Mouse (Mus musculus) spleen, adult 2 months (tissue): Measurements from ENCODE around the gene Ptprh.

Source experiments
- CTCF ChIP-seq: fragments of 200-500 bp; IDR thresholded peaks from 2 replicates; pipeline ENCODE4 v1.5.1; 2011; ENCODE audit warnings: mild to moderate bottlenecking, inconsistent platforms; ENCODE audit not compliant: insufficient read depth, insufficient read length, insufficient replicate concordance; ENCODE audit errors: extremely low read depth
- POLR2A ChIP-seq: fragments of 200-500 bp; IDR thresholded peaks from 2 replicates; pipeline ENCODE4 v1.6.1; 2011; ENCODE audit warnings: low read depth, low read length, inconsistent platforms

DNA sequence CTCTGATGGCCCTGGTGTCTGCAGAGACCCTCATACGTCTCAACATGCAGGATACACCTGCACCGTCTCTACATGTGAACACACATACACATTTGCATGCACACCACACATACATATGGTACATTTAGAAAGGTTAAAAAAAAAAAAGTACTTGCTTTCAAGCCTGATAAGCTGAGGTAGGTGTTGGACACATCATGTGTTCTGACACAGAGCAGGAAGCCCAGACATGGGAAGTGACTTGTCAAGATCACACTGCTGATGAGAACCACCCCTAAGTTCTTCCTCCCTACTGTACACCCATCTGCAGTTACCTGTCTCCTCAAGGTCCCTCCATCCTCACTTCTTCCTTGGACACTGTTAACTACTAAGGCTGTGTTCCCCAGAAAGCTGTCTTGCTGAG lies 22.1 kb upstream of the Ptprh start:
- TF ChIP-seq POLR2A, result no peak
- no peak for TF ChIP-seq CTCF
